Mouse (Mus musculus) C2C12 (cell line): ENCODE measurements around the gene Tom1l2.

ENCODE experiments used
- CEBPB ChIP-seq: IDR thresholded peaks from one replicate; pipeline ENCODE4 v1.6.1; 2011; ENCODE audit warnings: low read depth, mild to moderate bottlenecking, control low read depth, moderate library complexity
- CTCF ChIP-seq: IDR thresholded peaks from one replicate; pipeline ENCODE4 v1.5.1; 2011; ENCODE audit not compliant: control insufficient read depth, insufficient read depth, insufficient read length
- MAX ChIP-seq: IDR thresholded peaks from one replicate; pipeline ENCODE4 v1.6.1; 2011; ENCODE audit warnings: mild to moderate bottlenecking, control low read depth
- MYOD1 ChIP-seq: IDR thresholded peaks from one replicate; pipeline ENCODE4 v1.6.1; 2011; ENCODE audit warnings: low read depth; ENCODE audit not compliant: control insufficient read depth, insufficient read length
- MYOG ChIP-seq: IDR thresholded peaks from one replicate; pipeline ENCODE4 v1.6.1; 2011; ENCODE audit not compliant: control insufficient read depth, insufficient read length; ENCODE audit errors: extremely low read depth
- USF1 ChIP-seq: IDR thresholded peaks from one replicate; pipeline ENCODE4 v1.6.1; 2011; ENCODE audit warnings: low read depth, mild to moderate bottlenecking, control low read depth, moderate library complexity

DNA sequence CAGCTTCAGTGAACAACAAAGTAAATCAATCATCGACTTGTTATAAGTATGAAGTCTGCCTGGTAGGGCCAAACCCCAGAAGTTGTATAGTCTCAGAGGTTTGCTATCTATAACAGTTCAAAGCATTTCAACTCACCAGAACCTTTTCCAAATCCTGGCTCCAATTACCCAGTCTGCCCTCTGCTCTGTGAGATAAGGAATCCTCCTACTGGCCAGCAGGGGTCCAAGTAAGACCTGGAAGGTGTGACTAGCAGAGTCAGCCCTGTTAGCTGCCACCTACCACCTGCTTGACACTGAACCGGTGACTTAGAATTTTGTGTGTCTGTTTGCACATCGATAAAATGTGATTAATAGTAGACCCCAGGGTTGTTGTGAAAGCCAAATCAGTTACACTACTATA, 14.6 kb upstream of the Tom1l2 start:
- TF ChIP-seq CTCF (no peak), MYOG (no peak), MYOD1 (no peak), CEBPB (no peak), MAX (no peak), USF1 (no peak)
